Mouse (Mus musculus): ENCODE results near the gene Gm20388. TPM values are rescaled to one million over a fixed set of nuclear protein-coding genes. Genes with fewer than 3 reads are reported as not detected.

Gm20388 gene
- polyA plus RNA-seq, 1 experiment from 2014 or later: 12.4 TPM

GRCm38 (mm10) chr8:122679325-122679920 lies 2768.8 kb downstream of the Gm20388 start:
- Histone ChIP-seq H3K9me3 (ENCODE audit: control insufficient read depth, low read length) (no peaks in the 10 kb centered on the region), H3K27me3 (replicated peaks; ENCODE audit: control insufficient read depth, insufficient read depth, low read length) (no peaks in the 10 kb centered on the region), H3K36me3 (ENCODE audit: control insufficient read depth, insufficient read depth, low read length) (no peaks in the 10 kb centered on the region), H3K4me2 (ENCODE audit: low read length) (peak overlapping the region; percentile 77), H3K4me3 (ENCODE audit: low read length) (peak overlapping the region; percentile 86; the same call in 1 of the 2 replicates), H3K27ac (ENCODE audit: low read depth, low read length) (peak overlapping the region; percentile 96), H3K4me1 (ENCODE audit: control insufficient read depth, insufficient read depth, low read depth, low read length) (peaks cover 38% of the 10 kb centered on the region), H3K9ac (ENCODE audit: low read depth, low read length) (peak overlapping the region; percentile 96; the same call in 1 of the 2 replicates)
- WGBS: 21% methylated on average over 11 of the region's 11 CpGs
- no peak for ATAC-seq

DNA sequence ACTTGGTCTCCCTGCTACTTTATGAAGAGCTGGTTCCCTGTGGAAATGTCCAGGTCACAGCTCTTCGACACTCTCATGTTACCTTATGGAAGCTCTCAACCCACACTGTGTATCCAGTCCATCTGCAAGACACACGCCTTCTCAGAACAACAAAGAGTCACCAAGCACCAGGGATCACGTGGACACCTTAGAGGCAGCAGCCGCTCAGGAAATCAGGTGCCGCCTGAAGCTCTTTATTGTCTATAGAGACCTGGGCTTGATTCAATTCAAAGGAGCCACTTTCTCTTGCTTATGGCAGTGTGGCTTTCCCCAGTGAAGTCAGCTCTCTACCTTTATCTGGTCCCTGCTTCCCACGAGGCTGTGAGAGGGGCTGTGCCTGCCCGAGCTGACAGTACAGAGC lies 2769.5 kb downstream of the Gm20388 start:
- Histone ChIP-seq H3K4me2 (ENCODE audit: low read length) (peak overlapping the region; percentile 8; the same call in 1 of the 2 replicates), H3K27me3 (replicated peaks; ENCODE audit: control insufficient read depth, insufficient read depth, low read length) (no peaks in the 10 kb centered on the region), H3K9ac (ENCODE audit: low read depth, low read length) (peak overlapping the region; percentile 51), H3K4me3 (ENCODE audit: low read length) (no peak overlapping the region), H3K9me3 (ENCODE audit: control insufficient read depth, low read length) (no peaks in the 10 kb centered on the region), H3K27ac (ENCODE audit: low read depth, low read length) (peak overlapping the region; percentile 60), H3K36me3 (ENCODE audit: control insufficient read depth, insufficient read depth, low read length) (no peaks in the 10 kb centered on the region), H3K4me1 (ENCODE audit: control insufficient read depth, insufficient read depth, low read depth, low read length) (peaks cover 31% of the 10 kb centered on the region)
- 29% methylated on average over 7 of the region's 7 CpGs for WGBS
- ATAC-seq: no peak

DNA sequence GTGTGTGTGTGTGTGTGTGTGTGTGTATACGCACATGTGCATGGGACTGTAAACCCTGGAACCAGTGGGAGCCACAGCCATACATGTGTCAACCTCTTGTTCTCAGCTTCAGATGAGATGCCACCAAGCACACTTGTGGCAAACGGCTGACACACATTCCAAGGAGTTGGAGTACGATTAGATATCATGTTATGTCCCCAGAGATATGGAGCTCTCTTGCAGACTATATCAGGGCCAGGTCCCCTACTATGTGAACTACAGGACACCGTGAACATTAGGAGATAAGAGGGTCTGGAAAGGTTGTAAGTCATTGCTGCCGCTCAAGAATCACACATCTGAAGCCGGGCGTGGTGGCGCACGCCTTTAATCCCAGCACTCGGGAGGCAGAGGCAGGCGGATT lies 2772.2 kb downstream of the Gm20388 start:
- 91% methylated on average over 11 of the region's 11 CpGs for WGBS
- no peak overlapping the region for H3K9ac ChIP-seq (ENCODE audit: low read depth, low read length)
- no peaks in the 10 kb centered on the region for H3K36me3 ChIP-seq (ENCODE audit: control insufficient read depth, insufficient read depth, low read length)
- no peak for ATAC-seq
- H3K4me1 ChIP-seq (ENCODE audit: control insufficient read depth, insufficient read depth, low read depth, low read length): peaks cover 17% of the 10 kb centered on the region
- no peaks in the 10 kb centered on the region for H3K27me3 ChIP-seq (replicated peaks; ENCODE audit: control insufficient read depth, insufficient read depth, low read length)
- no peak overlapping the region for H3K27ac ChIP-seq (ENCODE audit: low read depth, low read length)
- H3K4me3 ChIP-seq (ENCODE audit: low read length): no peak overlapping the region
- no peaks in the 10 kb centered on the region for H3K9me3 ChIP-seq (ENCODE audit: control insufficient read depth, low read length)
- H3K4me2 ChIP-seq (ENCODE audit: low read length): no peak overlapping the region

GRCm38 (mm10) chr8:122685097-122685861 lies 2774.6 kb downstream of the Gm20388 start:
- 68% methylated on average over 19 of the region's 19 CpGs for WGBS

GRCm38 (mm10) chr8:122686879-122687278 lies 2776.2 kb downstream of the Gm20388 start:
- no peaks in the 10 kb centered on the region for H3K9me3 ChIP-seq (ENCODE audit: control insufficient read depth, low read length)
- H3K27me3 ChIP-seq (replicated peaks; ENCODE audit: control insufficient read depth, insufficient read depth, low read length): no peaks in the 10 kb centered on the region
- 0 out of 2 replicates have a peak overlapping the region, but pooled peaks have one; percentile 8 for H3K9ac ChIP-seq (ENCODE audit: low read depth, low read length)
- no peaks in the 10 kb centered on the region for H3K36me3 ChIP-seq (ENCODE audit: control insufficient read depth, insufficient read depth, low read length)
- H3K4me3 ChIP-seq (ENCODE audit: low read length): no peak overlapping the region
- 67% methylated on average over 9 of the region's 9 CpGs for WGBS
- H3K4me2 ChIP-seq (ENCODE audit: low read length): no peak overlapping the region
- peaks cover 5% of the 10 kb centered on the region; the same call in 1 of the 2 replicates for H3K4me1 ChIP-seq (ENCODE audit: control insufficient read depth, insufficient read depth, low read depth, low read length)
- no peak for ATAC-seq
- H3K27ac ChIP-seq (ENCODE audit: low read depth, low read length): no peak overlapping the region

More at GRCm38 (mm10) chr8:122685097-122685861, 2774.6 kb downstream of the Gm20388 start:
- no peak overlapping the region for H3K4me2 ChIP-seq (ENCODE audit: low read length)
- H3K36me3 ChIP-seq (ENCODE audit: control insufficient read depth, insufficient read depth, low read length): no peaks in the 10 kb centered on the region
- ATAC-seq: no peak
- H3K9me3 ChIP-seq (ENCODE audit: control insufficient read depth, low read length): no peaks in the 10 kb centered on the region
- no peak overlapping the region for H3K9ac ChIP-seq (ENCODE audit: low read depth, low read length)
- H3K27me3 ChIP-seq (replicated peaks; ENCODE audit: control insufficient read depth, insufficient read depth, low read length): no peaks in the 10 kb centered on the region
- H3K4me1 ChIP-seq (ENCODE audit: control insufficient read depth, insufficient read depth, low read depth, low read length): peaks cover 3% of the 10 kb centered on the region; the same call in 1 of the 2 replicates
- H3K4me3 ChIP-seq (ENCODE audit: low read length): no peak overlapping the region
- no peak overlapping the region for H3K27ac ChIP-seq (ENCODE audit: low read depth, low read length)

DNA sequence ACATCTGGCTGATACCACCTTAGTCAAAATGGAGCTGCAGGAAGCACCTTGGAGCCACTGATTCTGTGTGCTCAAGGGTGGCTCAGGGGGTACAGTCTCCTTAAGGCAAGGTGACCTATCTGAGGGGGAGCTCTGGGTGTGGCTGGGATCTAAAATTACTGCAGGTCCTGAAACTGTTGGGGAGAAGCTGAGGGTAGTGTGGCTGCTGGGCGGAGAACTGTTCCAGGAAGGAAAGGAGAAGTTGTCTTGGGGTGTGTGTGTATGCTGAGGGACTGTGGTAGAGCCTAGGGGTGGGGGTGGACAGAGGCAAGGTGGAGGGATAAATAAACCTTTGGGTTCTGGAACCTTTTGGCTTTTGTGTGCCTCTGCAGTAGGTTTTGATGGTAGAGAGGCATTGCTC lies 2778.7 kb downstream of the Gm20388 start:
- Histone ChIP-seq H3K4me2 (ENCODE audit: low read length) (no peak overlapping the region), H3K27me3 (replicated peaks; ENCODE audit: control insufficient read depth, insufficient read depth, low read length) (no peaks in the 10 kb centered on the region), H3K9ac (ENCODE audit: low read depth, low read length) (no peak overlapping the region), H3K9me3 (ENCODE audit: control insufficient read depth, low read length) (no peaks in the 10 kb centered on the region), H3K27ac (ENCODE audit: low read depth, low read length) (no peak overlapping the region), H3K36me3 (ENCODE audit: control insufficient read depth, insufficient read depth, low read length) (no peaks in the 10 kb centered on the region), H3K4me3 (ENCODE audit: low read length) (no peak overlapping the region), H3K4me1 (ENCODE audit: control insufficient read depth, insufficient read depth, low read depth, low read length) (peaks cover 5% of the 10 kb centered on the region; the same call in 1 of the 2 replicates)
- WGBS: 96% methylated on average over 1 of the region's 1 CpGs
- ATAC-seq: no peak

GRCm38 (mm10) chr8:122691018-122691417 lies 2780.4 kb downstream of the Gm20388 start:
- Histone ChIP-seq H3K36me3 (ENCODE audit: control insufficient read depth, insufficient read depth, low read length) (no peaks in the 10 kb centered on the region), H3K27ac (ENCODE audit: low read depth, low read length) (no peak overlapping the region), H3K9ac (ENCODE audit: low read depth, low read length) (no peak overlapping the region), H3K27me3 (replicated peaks; ENCODE audit: control insufficient read depth, insufficient read depth, low read length) (no peaks in the 10 kb centered on the region), H3K4me2 (ENCODE audit: low read length) (no peak overlapping the region), H3K4me1 (ENCODE audit: control insufficient read depth, insufficient read depth, low read depth, low read length) (peaks cover 5% of the 10 kb centered on the region; the same call in 1 of the 2 replicates), H3K4me3 (ENCODE audit: low read length) (no peak overlapping the region), H3K9me3 (ENCODE audit: control insufficient read depth, low read length) (no peaks in the 10 kb centered on the region)
- no peak; the same call in 1 of the 2 replicates for ATAC-seq
- WGBS: 50% methylated on average over 6 of the region's 6 CpGs

DNA sequence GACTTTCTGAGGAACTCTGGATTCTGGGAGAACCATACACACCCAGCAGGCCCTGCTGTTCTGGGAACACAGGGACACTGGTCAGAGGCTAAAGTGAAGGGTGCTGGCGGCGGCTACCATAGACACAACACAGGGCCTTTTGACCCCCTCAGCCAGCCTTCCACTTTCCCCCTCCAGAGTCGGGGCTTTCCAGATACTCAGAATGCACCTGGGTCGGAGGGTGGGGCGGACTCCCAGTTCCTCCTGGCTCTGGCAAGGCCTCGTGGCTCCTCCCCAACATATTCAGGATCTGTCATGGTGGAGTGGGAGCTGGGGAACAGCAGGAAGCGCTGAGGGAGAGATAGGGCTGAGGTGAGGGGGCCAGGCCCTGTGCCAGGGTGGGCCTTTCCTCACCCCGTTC lies 2781.5 kb downstream of the Gm20388 start:
- Histone ChIP-seq H3K4me3 (ENCODE audit: low read length) (no peak overlapping the region), H3K9ac (ENCODE audit: low read depth, low read length) (no peak overlapping the region), H3K9me3 (ENCODE audit: control insufficient read depth, low read length) (no peaks in the 10 kb centered on the region), H3K27me3 (replicated peaks; ENCODE audit: control insufficient read depth, insufficient read depth, low read length) (no peaks in the 10 kb centered on the region), H3K36me3 (ENCODE audit: control insufficient read depth, insufficient read depth, low read length) (no peaks in the 10 kb centered on the region), H3K4me2 (ENCODE audit: low read length) (no peak overlapping the region), H3K4me1 (ENCODE audit: control insufficient read depth, insufficient read depth, low read depth, low read length) (peaks cover 5% of the 10 kb centered on the region; the same call in 1 of the 2 replicates), H3K27ac (ENCODE audit: low read depth, low read length) (no peak overlapping the region)
- ATAC-seq: no peak
- 82% methylated on average over 8 of the region's 8 CpGs for WGBS

- Histone ChIP-seq H3K9me3 (ENCODE audit: control insufficient read depth, low read length) (no peaks in the 10 kb centered on the region), H3K4me3 (ENCODE audit: low read length) (no peak overlapping the region), H3K36me3 (ENCODE audit: control insufficient read depth, insufficient read depth, low read length) (no peaks in the 10 kb centered on the region), H3K4me2 (ENCODE audit: low read length) (no peak overlapping the region), H3K27me3 (replicated peaks; ENCODE audit: control insufficient read depth, insufficient read depth, low read length) (no peaks in the 10 kb centered on the region), H3K9ac (ENCODE audit: low read depth, low read length) (no peak overlapping the region), H3K27ac (ENCODE audit: low read depth, low read length) (no peak overlapping the region), H3K4me1 (ENCODE audit: control insufficient read depth, insufficient read depth, low read depth, low read length) (peaks cover 5% of the 10 kb centered on the region; the same call in 1 of the 2 replicates)
- 68% methylated on average over 7 of the region's 7 CpGs for WGBS
- no peak for ATAC-seq
Measured at GRCm38 (mm10) chr8:122695438-122696042, 2784.9 kb downstream of the Gm20388 start.
